Mouse (Mus musculus): ENCODE results near the gene Tmem60. TPM values are rescaled to one million over a fixed set of nuclear protein-coding genes. Genes with fewer than 3 reads are reported as not detected.

Tmem60 gene
- not detected in 2 replicates for polyA plus RNA-seq (2012; ENCODE audit: insufficient read depth, insufficient read length, low replicate concordance, missing spikeins)

DNA sequence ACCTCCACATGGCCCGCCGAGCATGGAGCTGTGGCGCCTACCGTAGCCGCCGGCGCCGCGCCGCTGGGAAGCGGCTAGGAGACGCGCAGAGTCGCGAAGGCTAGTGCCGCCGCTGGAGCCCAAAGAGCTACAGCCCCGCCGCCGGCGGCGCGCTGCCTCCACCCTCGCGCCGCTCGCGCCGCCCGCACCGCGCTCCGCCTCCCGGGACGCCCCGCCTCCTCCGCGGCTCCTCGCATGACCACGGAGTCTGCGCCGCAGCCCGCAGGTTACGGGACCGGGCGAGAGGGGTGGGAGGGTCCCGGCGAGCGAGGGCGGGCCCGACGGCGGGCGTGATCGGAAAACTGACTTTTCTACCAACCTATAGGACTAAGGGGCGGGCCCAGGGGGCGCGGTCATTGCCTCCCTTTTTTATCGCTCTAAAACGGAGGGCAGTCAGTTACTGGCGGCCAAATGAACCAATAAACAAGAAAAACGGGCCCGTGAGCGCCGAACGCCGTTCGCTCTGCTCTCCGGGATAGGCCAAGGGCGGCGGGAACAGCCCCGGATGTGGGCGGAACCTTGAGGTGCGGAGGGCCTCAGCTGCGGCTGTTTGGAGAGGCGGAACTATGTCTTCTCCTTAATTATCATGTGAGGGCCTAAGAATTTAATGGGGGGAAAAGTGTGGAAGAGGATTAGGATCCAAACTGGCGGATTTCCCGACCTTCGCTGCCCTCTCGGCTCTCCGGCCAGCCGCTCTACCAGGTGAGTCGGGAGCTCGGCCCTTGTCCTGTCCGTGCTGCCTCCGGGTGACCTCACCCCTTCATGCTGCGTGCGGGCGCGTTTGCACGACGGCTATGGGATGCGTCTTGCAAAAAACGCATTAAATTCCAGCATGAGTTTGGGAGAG is at the start of gene Tmem60, which contains the start of gene Phtf2:
TSS of gene Tmem60 (plus strand) at position 277 of the 886 bp plus-strand sequence.
TSS of gene Phtf2 (minus strand) at position 210 of the 886 bp plus-strand sequence.
- TF ChIP-seq POLR2A (IDR thresholded peaks at IDR 0.05; ENCODE audit: insufficient read depth, low read depth, low read length) (peak; percentile 96), CTCF (IDR thresholded peaks at IDR 0.05; ENCODE audit: insufficient read depth, low read depth, low read length) (no peak)
- under 1% methylated on average over 93 of the region's 94 CpGs for WGBS
- peak within 1 kb of the TSS; percentile 75 for H3K4me3 ChIP-seq (ENCODE audit: insufficient read depth, low read depth, low read length)
- peak within 1 kb of the TSS; percentile 65 for H3K27ac ChIP-seq (ENCODE audit: insufficient read depth, low read depth, low read length)
- H3K4me1 ChIP-seq (ENCODE audit: control insufficient read depth, insufficient read depth, low read length), result peaks cover 5% of the 10 kb centered on the region; the same call in 1 of the 2 replicates

DNA sequence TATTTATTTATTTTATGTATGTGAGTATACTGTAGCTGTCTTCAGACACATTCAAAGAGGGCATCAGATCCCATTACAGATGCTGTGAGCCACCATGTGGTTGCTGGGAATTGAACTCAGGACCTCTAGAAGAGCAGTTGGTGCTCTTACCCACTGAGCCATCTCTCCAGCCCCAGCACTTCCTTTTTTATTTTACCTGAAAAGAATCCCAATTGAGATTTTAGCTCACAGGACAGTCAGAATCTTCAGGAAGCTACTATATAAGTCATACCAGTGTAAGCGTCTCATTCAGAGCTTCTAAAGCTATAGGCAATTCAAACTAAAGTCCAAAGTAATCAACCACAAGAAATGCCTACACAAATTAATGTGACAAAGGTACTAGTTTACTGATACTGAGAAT is 47.6 kb upstream of the Tmem60 start:
- H3K27ac ChIP-seq (ENCODE audit: insufficient read depth, low read depth, low read length), result no peak overlapping the region
- TF ChIP-seq CTCF (IDR thresholded peaks at IDR 0.05; ENCODE audit: insufficient read depth, low read depth, low read length), result no peak
- no peak for TF ChIP-seq POLR2A (IDR thresholded peaks at IDR 0.05; ENCODE audit: insufficient read depth, low read depth, low read length)
- 93% methylated on average over 1 of the region's 1 CpGs for WGBS

DNA sequence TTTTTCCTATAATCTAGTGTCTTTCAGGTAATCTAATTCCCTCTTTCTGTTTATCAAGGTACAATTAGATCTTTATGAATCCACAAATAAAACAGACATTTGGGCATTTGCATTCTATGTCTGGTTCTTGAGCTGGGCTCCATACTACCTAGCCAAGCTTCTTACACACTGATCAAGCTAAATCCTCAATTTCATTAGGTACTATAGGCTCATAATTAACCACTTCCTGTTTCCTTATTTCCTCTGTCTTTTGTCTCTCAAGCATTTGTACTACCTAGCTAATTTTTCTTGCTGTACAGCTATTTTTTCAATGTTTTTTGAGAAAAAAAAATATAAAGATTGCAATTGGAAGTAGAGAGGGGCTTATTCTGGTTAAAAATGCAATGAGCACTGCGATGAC is 44.9 kb upstream of the Tmem60 start:
- no peak overlapping the region for H3K27ac ChIP-seq (ENCODE audit: insufficient read depth, low read depth, low read length)
- TF ChIP-seq POLR2A (IDR thresholded peaks at IDR 0.05; ENCODE audit: insufficient read depth, low read depth, low read length), result no peak
- TF ChIP-seq CTCF (IDR thresholded peaks at IDR 0.05; ENCODE audit: insufficient read depth, low read depth, low read length), result no peak
- no peak overlapping the region for H3K4me3 ChIP-seq (ENCODE audit: insufficient read depth, low read depth, low read length)
- H3K4me1 ChIP-seq (ENCODE audit: control insufficient read depth, insufficient read depth, low read length), result no peaks in the 10 kb centered on the region
- WGBS, result 98% methylated on average over 1 of the region's 1 CpGs

More for the DNA sequence above, 47.6 kb upstream of the Tmem60 start:
- no peak overlapping the region for H3K4me3 ChIP-seq (ENCODE audit: insufficient read depth, low read depth, low read length)
- no peaks in the 10 kb centered on the region for H3K4me1 ChIP-seq (ENCODE audit: control insufficient read depth, insufficient read depth, low read length)

DNA sequence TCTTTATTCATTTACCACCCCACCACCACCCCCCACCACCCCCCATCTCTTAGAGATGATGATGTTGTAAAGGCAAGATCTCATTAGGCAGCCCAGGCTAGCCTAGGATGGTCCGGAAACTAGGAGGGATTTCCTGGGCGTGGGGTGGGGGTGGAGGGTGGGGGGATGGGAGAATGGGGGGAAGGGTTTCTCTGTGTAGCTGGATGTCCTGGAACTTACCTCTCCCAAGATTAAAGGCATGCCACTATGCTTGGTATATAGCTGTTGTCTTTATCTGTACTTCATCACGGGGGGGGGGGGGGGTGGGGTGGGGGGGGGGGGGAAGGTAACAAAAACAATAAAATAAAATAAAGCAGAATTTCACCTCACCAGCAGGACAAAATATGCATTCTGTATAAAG is 38.6 kb upstream of the Tmem60 start:
- TF ChIP-seq POLR2A (IDR thresholded peaks at IDR 0.05; ENCODE audit: insufficient read depth, low read depth, low read length) (no peak), CTCF (IDR thresholded peaks at IDR 0.05; ENCODE audit: insufficient read depth, low read depth, low read length) (no peak)
- H3K4me1 ChIP-seq (ENCODE audit: control insufficient read depth, insufficient read depth, low read length), result peaks cover 4% of the 10 kb centered on the region
- no peak overlapping the region for H3K27ac ChIP-seq (ENCODE audit: insufficient read depth, low read depth, low read length)
- no peak overlapping the region for H3K4me3 ChIP-seq (ENCODE audit: insufficient read depth, low read depth, low read length)
- 21% methylated on average over 2 of the region's 3 CpGs for WGBS

DNA sequence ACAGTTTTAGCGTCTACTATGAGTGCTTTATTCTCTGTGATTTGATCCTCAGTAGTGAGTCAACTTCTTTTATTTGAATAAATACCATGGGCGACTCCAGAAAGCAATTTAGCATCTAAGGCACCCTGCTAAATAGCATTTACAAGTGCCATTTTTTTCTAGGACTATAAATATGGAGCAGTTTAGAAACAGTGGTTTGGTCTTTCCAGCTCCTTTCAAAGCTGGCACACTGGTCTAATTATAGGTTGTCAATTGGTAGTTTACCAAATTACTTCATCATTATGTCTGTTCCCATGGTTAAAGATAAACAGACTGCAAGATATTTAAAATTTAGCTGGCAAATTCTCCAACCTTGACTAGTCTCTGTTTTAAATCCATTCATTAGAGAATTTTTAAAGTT is 38.2 kb upstream of the Tmem60 start:
- H3K4me3 ChIP-seq (ENCODE audit: insufficient read depth, low read depth, low read length), result no peak overlapping the region
- peaks cover 4% of the 10 kb centered on the region for H3K4me1 ChIP-seq (ENCODE audit: control insufficient read depth, insufficient read depth, low read length)
- no peak overlapping the region for H3K27ac ChIP-seq (ENCODE audit: insufficient read depth, low read depth, low read length)
- WGBS, result 20% methylated on average over 2 of the region's 2 CpGs
- TF ChIP-seq CTCF (IDR thresholded peaks at IDR 0.05; ENCODE audit: insufficient read depth, low read depth, low read length) (no peak), POLR2A (IDR thresholded peaks at IDR 0.05; ENCODE audit: insufficient read depth, low read depth, low read length) (no peak)

DNA sequence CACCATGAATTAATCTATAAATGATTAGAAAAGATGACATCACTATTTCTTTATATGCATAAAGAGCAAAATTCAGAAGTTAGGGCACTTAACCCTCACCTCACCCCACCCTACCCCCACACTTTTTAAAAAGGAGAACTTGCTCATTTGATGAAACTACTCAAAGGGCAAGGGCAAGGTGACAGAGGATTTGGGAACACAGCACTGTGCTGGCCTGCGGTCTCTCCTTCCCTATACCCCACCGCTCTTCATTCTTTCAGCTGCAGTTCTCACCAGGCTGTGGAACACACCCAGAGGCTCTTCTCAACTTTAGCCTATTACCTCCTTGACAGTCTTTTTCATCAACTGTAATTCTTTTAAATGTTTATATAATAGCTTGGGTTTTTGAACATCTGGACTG is 35.0 kb upstream of the Tmem60 start:
- WGBS, result 96% methylated on average over 2 of the region's 2 CpGs
- TF ChIP-seq POLR2A (IDR thresholded peaks at IDR 0.05; ENCODE audit: insufficient read depth, low read depth, low read length), result no peak
- TF ChIP-seq CTCF (IDR thresholded peaks at IDR 0.05; ENCODE audit: insufficient read depth, low read depth, low read length), result no peak
- no peak overlapping the region for H3K27ac ChIP-seq (ENCODE audit: insufficient read depth, low read depth, low read length)
- H3K4me1 ChIP-seq (ENCODE audit: control insufficient read depth, insufficient read depth, low read length), result peaks cover 4% of the 10 kb centered on the region
- H3K4me3 ChIP-seq (ENCODE audit: insufficient read depth, low read depth, low read length), result no peak overlapping the region

DNA sequence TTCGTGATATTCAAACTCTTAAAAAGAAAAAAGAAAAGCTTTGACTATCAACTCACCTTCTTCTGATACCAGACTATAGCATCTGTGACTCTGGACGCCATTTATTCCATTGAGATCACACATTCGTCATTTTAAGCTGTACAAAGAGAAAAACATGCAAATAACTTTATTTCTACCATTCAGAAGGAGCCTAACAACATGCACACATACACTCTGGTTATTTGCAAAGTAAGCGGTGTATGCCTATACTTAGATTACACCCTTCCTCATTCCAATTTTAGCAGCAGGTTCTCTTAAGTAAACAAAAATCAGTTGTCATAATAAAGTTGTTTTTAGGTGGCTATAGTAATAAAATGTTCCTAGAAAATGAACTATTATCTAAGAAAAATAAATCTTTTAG is 26.9 kb upstream of the Tmem60 start:
- Histone ChIP-seq H3K4me3 (ENCODE audit: insufficient read depth, low read depth, low read length) (no peak overlapping the region), H3K4me1 (ENCODE audit: control insufficient read depth, insufficient read depth, low read length) (no peaks in the 10 kb centered on the region), H3K27ac (ENCODE audit: insufficient read depth, low read depth, low read length) (no peak overlapping the region)
- no peak for TF ChIP-seq CTCF (IDR thresholded peaks at IDR 0.05; ENCODE audit: insufficient read depth, low read depth, low read length)
- no peak for TF ChIP-seq POLR2A (IDR thresholded peaks at IDR 0.05; ENCODE audit: insufficient read depth, low read depth, low read length)
- WGBS, result 85% methylated on average over 4 of the region's 4 CpGs

DNA sequence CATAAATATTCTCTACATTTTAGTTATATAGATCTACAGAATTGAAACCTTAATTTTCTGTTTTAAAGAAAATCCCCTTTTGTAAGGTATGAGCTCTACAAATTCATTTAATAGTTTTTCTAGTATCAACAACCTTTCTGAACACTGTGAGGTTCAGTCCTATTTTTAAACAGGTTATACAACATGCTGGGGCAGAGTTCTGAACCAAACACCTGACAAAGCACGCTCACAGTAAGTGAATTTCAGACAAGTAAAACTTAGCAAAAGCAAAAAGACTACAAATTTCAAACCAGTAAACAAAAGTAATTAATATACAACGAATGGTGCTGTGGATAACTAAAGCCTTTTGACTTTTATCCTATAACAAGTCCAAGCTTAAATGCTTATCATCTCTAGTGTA is 23.6 kb upstream of the Tmem60 start:
- TF ChIP-seq POLR2A (IDR thresholded peaks at IDR 0.05; ENCODE audit: insufficient read depth, low read depth, low read length) (no peak), CTCF (IDR thresholded peaks at IDR 0.05; ENCODE audit: insufficient read depth, low read depth, low read length) (no peak)
- no peak overlapping the region for H3K4me3 ChIP-seq (ENCODE audit: insufficient read depth, low read depth, low read length)
- 84% methylated on average over 2 of the region's 2 CpGs for WGBS
- H3K27ac ChIP-seq (ENCODE audit: insufficient read depth, low read depth, low read length), result no peak overlapping the region
- no peaks in the 10 kb centered on the region for H3K4me1 ChIP-seq (ENCODE audit: control insufficient read depth, insufficient read depth, low read length)

DNA sequence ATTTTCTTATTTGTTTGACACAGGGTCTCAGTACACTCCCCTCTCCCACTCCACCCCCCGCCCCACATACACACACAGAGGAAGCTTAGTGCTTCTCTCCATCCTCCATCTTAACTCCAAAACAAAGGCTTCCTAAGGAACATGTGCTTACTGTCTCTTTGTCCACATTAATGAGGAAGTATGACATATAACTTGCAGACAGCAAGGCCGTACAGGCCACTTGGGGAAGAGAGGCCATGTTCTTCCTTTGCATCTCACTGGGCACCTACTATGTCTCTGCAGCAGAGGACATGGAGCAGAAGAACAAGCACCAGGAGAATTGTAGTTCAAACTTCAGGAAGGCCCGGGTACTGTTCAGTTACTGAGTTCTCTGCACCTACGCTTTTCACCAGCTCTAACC is 21.4 kb upstream of the Tmem60 start:
- WGBS, result 93% methylated on average over 4 of the region's 4 CpGs

More for the DNA sequence above, 21.4 kb upstream of the Tmem60 start:
- Histone ChIP-seq H3K27ac (ENCODE audit: insufficient read depth, low read depth, low read length) (no peak overlapping the region), H3K4me1 (ENCODE audit: control insufficient read depth, insufficient read depth, low read length) (no peaks in the 10 kb centered on the region), H3K4me3 (ENCODE audit: insufficient read depth, low read depth, low read length) (no peak overlapping the region)
- no peak for TF ChIP-seq CTCF (IDR thresholded peaks at IDR 0.05; ENCODE audit: insufficient read depth, low read depth, low read length)
- no peak for TF ChIP-seq POLR2A (IDR thresholded peaks at IDR 0.05; ENCODE audit: insufficient read depth, low read depth, low read length)

Measured in olfactory bulb, adult 2 months (tissue).